Mouse (Mus musculus) small intestine, adult 2 months (tissue): ENCODE results near the gene Ccdc172.
A peak's percentile ranks its signal among the peaks of the same experiment; 100 is the strongest.

Experiments
- CTCF ChIP-seq: fragments of 200-500 bp; IDR thresholded peaks from 2 replicates; pipeline ENCODE4 v1.5.1; 2012; ENCODE audit warnings: low read depth, mild to moderate bottlenecking, control low read depth, inconsistent platforms, low read length, moderate library complexity, mixed read lengths; ENCODE audit not compliant: insufficient replicate concordance, insufficient read length; ENCODE audit errors: extremely low read depth
- POLR2A ChIP-seq: fragments of 200-500 bp; IDR thresholded peaks from 2 replicates; pipeline ENCODE4 v1.6.1; 2012; ENCODE audit warnings: low read depth, mild to moderate bottlenecking, control low read depth, inconsistent platforms, low read length, moderate library complexity

DNA sequence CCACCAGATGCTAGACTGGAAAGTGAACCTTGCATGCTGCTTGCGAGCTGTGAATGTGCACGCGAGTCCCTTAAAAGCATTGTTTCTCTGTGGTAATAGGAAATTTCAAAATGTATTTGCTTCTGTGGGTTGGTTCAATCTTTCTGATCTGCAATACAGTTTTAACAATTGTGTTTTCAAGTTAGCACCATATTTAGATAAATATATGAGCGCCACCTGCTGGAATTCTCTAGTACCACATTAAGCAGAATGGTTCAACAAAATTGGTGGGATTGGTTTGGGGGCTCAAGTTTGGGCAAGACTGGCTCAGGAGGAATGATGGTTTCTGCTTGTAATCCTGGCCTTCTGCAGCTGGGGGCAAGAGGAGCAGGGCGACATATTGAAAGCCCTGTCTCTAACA lies 46.6 kb downstream of the Ccdc172 start:
- no peak for TF ChIP-seq POLR2A
- TF ChIP-seq CTCF, result peak; percentile 51; the same call in 1 of the 2 replicates
